Mouse (Mus musculus): Measurements from ENCODE around the gene Masp1.

GRCm38 (mm10) chr16:23401959-23402358 lies 118.7 kb downstream of the Masp1 start:
- TF ChIP-seq CTCF (IDR thresholded peaks at IDR 0.05; ENCODE audit: insufficient read depth, low read length): no peak
- no peak for TF ChIP-seq POLR2A (IDR thresholded peaks at IDR 0.05; ENCODE audit: borderline replicate concordance, extremely low read depth, low read depth, low read length)

All from lung, adult 2 months (tissue).